Mouse (Mus musculus): Measurements from ENCODE around the gene Atp11c. TPM values are rescaled to one million over a fixed set of nuclear protein-coding genes. Genes with fewer than 3 reads are reported as not detected.
A peak's percentile ranks its signal among the peaks of the same experiment; 100 is the strongest.

The Atp11c gene
- total and polyA plus RNA-seq, 2 experiments: 34.6 to 146 TPM

- peak overlapping the region; percentile 100 for H3K27ac ChIP-seq (replicated peaks; ENCODE audit: insufficient read depth, low read depth, low read length)
- H3K4me3 ChIP-seq (ENCODE audit: insufficient read depth, low read depth, low read length): no peak overlapping the region
- H3K9ac ChIP-seq (ENCODE audit: low read depth, low read length): peak overlapping the region; percentile 42; the same call in 1 of the 2 replicates
- peak; percentile 90 for DNase-seq (ENCODE audit: extremely low read depth, low read depth, low spot score)
- 31% methylated on average over 4 of the region's 4 CpGs for WGBS
- H3K79me2 ChIP-seq (ENCODE audit: control insufficient read depth, insufficient read depth, low read length): peaks cover 2% of the 10 kb centered on the region; the same call in 1 of the 2 replicates
- peaks cover 6% of the 10 kb centered on the region; the same call in 1 of the 2 replicates for H3K36me3 ChIP-seq (ENCODE audit: control insufficient read depth, insufficient read depth, low read length)
- no peaks in the 10 kb centered on the region for H3K27me3 ChIP-seq (ENCODE audit: control insufficient read depth, insufficient read depth, low read length)
- TF ChIP-seq POLR2A (IDR thresholded peaks at IDR 0.05; ENCODE audit: extremely low read depth, insufficient read depth, low read length) (no peak), CTCF (IDR thresholded peaks at IDR 0.05; ENCODE audit: low read depth, low read length) (no peak)
- H3K4me1 ChIP-seq (ENCODE audit: control insufficient read depth, insufficient read depth, low read length): peaks cover 11% of the 10 kb centered on the region
Measured at GRCm38 (mm10) chrX:60321321-60321720, 271.2 kb downstream of the Atp11c start.

- DNase-seq (ENCODE audit: extremely low read depth, low read depth, low spot score): peak; percentile 91
- TF ChIP-seq CTCF (IDR thresholded peaks at IDR 0.05; ENCODE audit: low read depth, low read length): no peak
- no peak for TF ChIP-seq POLR2A (IDR thresholded peaks at IDR 0.05; ENCODE audit: extremely low read depth, insufficient read depth, low read length)
- Histone ChIP-seq H3K79me2 (ENCODE audit: control insufficient read depth, insufficient read depth, low read length) (peaks cover 2% of the 10 kb centered on the region; the same call in 1 of the 2 replicates), H3K4me1 (ENCODE audit: control insufficient read depth, insufficient read depth, low read length) (peaks cover 13% of the 10 kb centered on the region), H3K9ac (ENCODE audit: low read depth, low read length) (no peak overlapping the region), H3K27ac (replicated peaks; ENCODE audit: insufficient read depth, low read depth, low read length) (0 out of 2 replicates have a peak overlapping the region, but pooled peaks have one; percentile 44), H3K36me3 (ENCODE audit: control insufficient read depth, insufficient read depth, low read length) (peaks cover 6% of the 10 kb centered on the region; the same call in 1 of the 2 replicates), H3K4me3 (ENCODE audit: insufficient read depth, low read depth, low read length) (no peak overlapping the region), H3K27me3 (ENCODE audit: control insufficient read depth, insufficient read depth, low read length) (no peaks in the 10 kb centered on the region)
- WGBS: 14% methylated on average over 3 of the region's 3 CpGs
Measured at GRCm38 (mm10) chrX:60317661-60318060, 274.8 kb downstream of the Atp11c start.

- WGBS: 100% methylated on average over 2 of the region's 2 CpGs
- DNase-seq (ENCODE audit: extremely low read depth, low read depth, low spot score): no peak
- Histone ChIP-seq H3K27me3 (ENCODE audit: control insufficient read depth, insufficient read depth, low read length) (no peaks in the 10 kb centered on the region), H3K27ac (replicated peaks; ENCODE audit: insufficient read depth, low read depth, low read length) (no peak overlapping the region), H3K79me2 (ENCODE audit: control insufficient read depth, insufficient read depth, low read length) (no peaks in the 10 kb centered on the region), H3K4me3 (ENCODE audit: insufficient read depth, low read depth, low read length) (no peak overlapping the region), H3K36me3 (ENCODE audit: control insufficient read depth, insufficient read depth, low read length) (peaks cover 12% of the 10 kb centered on the region), H3K9ac (ENCODE audit: low read depth, low read length) (no peak overlapping the region), H3K4me1 (ENCODE audit: control insufficient read depth, insufficient read depth, low read length) (no peaks in the 10 kb centered on the region)
- TF ChIP-seq POLR2A (IDR thresholded peaks at IDR 0.05; ENCODE audit: extremely low read depth, insufficient read depth, low read length): no peak
- TF ChIP-seq CTCF (IDR thresholded peaks at IDR 0.05; ENCODE audit: low read depth, low read length): no peak
Measured at GRCm38 (mm10) chrX:60292335-60292734, 300.2 kb downstream of the Atp11c start.

GRCm38 (mm10) chrX:60255346-60255745 is 337.2 kb downstream of the Atp11c start:
- H3K36me3 ChIP-seq (ENCODE audit: control insufficient read depth, insufficient read depth, low read length): peaks cover 18% of the 10 kb centered on the region
- TF ChIP-seq POLR2A (IDR thresholded peaks at IDR 0.05; ENCODE audit: extremely low read depth, insufficient read depth, low read length) (no peak), CTCF (IDR thresholded peaks at IDR 0.05; ENCODE audit: low read depth, low read length) (no peak)
- no peaks in the 10 kb centered on the region for H3K79me2 ChIP-seq (ENCODE audit: control insufficient read depth, insufficient read depth, low read length)
- H3K27me3 ChIP-seq (ENCODE audit: control insufficient read depth, insufficient read depth, low read length): no peaks in the 10 kb centered on the region
- no peak overlapping the region for H3K4me3 ChIP-seq (ENCODE audit: insufficient read depth, low read depth, low read length)
- H3K27ac ChIP-seq (replicated peaks; ENCODE audit: insufficient read depth, low read depth, low read length): no peak overlapping the region
- no peak for DNase-seq (ENCODE audit: extremely low read depth, low read depth, low spot score)
- no peak overlapping the region for H3K9ac ChIP-seq (ENCODE audit: low read depth, low read length)
- no peaks in the 10 kb centered on the region for H3K4me1 ChIP-seq (ENCODE audit: control insufficient read depth, insufficient read depth, low read length)

- H3K27ac ChIP-seq (replicated peaks; ENCODE audit: insufficient read depth, low read depth, low read length): no peak overlapping the region
- no peaks in the 10 kb centered on the region for H3K27me3 ChIP-seq (ENCODE audit: control insufficient read depth, insufficient read depth, low read length)
Measured at GRCm38 (mm10) chrX:60187726-60188125, 404.8 kb downstream of the Atp11c start.

GRCm38 (mm10) chrX:60182611-60183010 is 409.9 kb downstream of the Atp11c start:
- WGBS: 70% methylated on average over 3 of the region's 3 CpGs
- Histone ChIP-seq H3K79me2 (ENCODE audit: control insufficient read depth, insufficient read depth, low read length) (no peaks in the 10 kb centered on the region), H3K4me1 (ENCODE audit: control insufficient read depth, insufficient read depth, low read length) (no peaks in the 10 kb centered on the region; the same call in 1 of the 2 replicates), H3K4me3 (ENCODE audit: insufficient read depth, low read depth, low read length) (no peak overlapping the region), H3K27me3 (ENCODE audit: control insufficient read depth, insufficient read depth, low read length) (peaks cover 8% of the 10 kb centered on the region), H3K36me3 (ENCODE audit: control insufficient read depth, insufficient read depth, low read length) (no peaks in the 10 kb centered on the region), H3K9ac (ENCODE audit: low read depth, low read length) (no peak overlapping the region), H3K27ac (replicated peaks; ENCODE audit: insufficient read depth, low read depth, low read length) (no peak overlapping the region)
- no peak for TF ChIP-seq CTCF (IDR thresholded peaks at IDR 0.05; ENCODE audit: low read depth, low read length)
- no peak for TF ChIP-seq POLR2A (IDR thresholded peaks at IDR 0.05; ENCODE audit: extremely low read depth, insufficient read depth, low read length)
- no peak for DNase-seq (ENCODE audit: extremely low read depth, low read depth, low spot score)

More at GRCm38 (mm10) chrX:60187726-60188125, 404.8 kb downstream of the Atp11c start:
- 43% methylated on average over 1 of the region's 1 CpGs for WGBS
- H3K9ac ChIP-seq (ENCODE audit: low read depth, low read length): no peak overlapping the region
- DNase-seq (ENCODE audit: extremely low read depth, low read depth, low spot score): no peak
- H3K36me3 ChIP-seq (ENCODE audit: control insufficient read depth, insufficient read depth, low read length): no peaks in the 10 kb centered on the region
- H3K79me2 ChIP-seq (ENCODE audit: control insufficient read depth, insufficient read depth, low read length): no peaks in the 10 kb centered on the region
- no peak overlapping the region for H3K4me3 ChIP-seq (ENCODE audit: insufficient read depth, low read depth, low read length)
- no peaks in the 10 kb centered on the region for H3K4me1 ChIP-seq (ENCODE audit: control insufficient read depth, insufficient read depth, low read length)
- TF ChIP-seq POLR2A (IDR thresholded peaks at IDR 0.05; ENCODE audit: extremely low read depth, insufficient read depth, low read length): no peak
- no peak for TF ChIP-seq CTCF (IDR thresholded peaks at IDR 0.05; ENCODE audit: low read depth, low read length)

All from liver, adult 2 months (tissue).